Mouse (Mus musculus) embryonic stem cell, embryonic (primary cell): Measurements from ENCODE around the gene Glce.

Experiments used
- CTCF ChIA-PET, 4 experiments: fragments of 300-600 bp in 2 of 4; fragments of 350-600 bp in 2 of 4; sonication (Branson Sonifier 250); formaldehyde crosslinking; loops; one replicate each; lab custom pipeline; 2022; ENCODE audit warnings: inconsistent platforms in 2 of 4; lab: Charles Lee
- POLR2A ChIA-PET, 4 experiments: fragments of 300-600 bp in 2 of 4; fragments of 350-600 bp in 2 of 4; sonication (Branson Sonifier 250); formaldehyde crosslinking; loops; one replicate each; lab custom pipeline; 2022; ENCODE audit warnings: antibody characterized with exemption in 4 of 4, inconsistent platforms in 1 of 4; lab: Charles Lee

Glce gene

GRCm38 (mm10) chr9:62022961-62023680 is 99.3 kb downstream of the Glce start:
- CTCF ChIA-PET = no interaction called here

GRCm38 (mm10) chr9:62021583-62022120 is 100.8 kb downstream of the Glce start:
- CTCF ChIA-PET = interaction anchor here in 1 of 4 experiments (1.5 kb wide), 1 partner anchor 19 kb away, joined by 3 read pairs; no protein-coding TSS in a partner anchor
- POLR2A ChIA-PET = interaction anchor here in 2 of 4 experiments (0.6 to 0.8 kb wide), 2 partner anchors 17 to 29 kb away, joined by 3 to 4 read pairs; no protein-coding TSS in a partner anchor

More at GRCm38 (mm10) chr9:62022961-62023680, 99.3 kb downstream of the Glce start:
- POLR2A ChIA-PET = interaction anchor here in 1 of 4 experiments (0.6 kb wide), 1 partner anchor 175 kb away, joined by 3 read pairs; no protein-coding TSS in a partner anchor

- ChIA-PET CTCF (interaction anchor here in 2 of 4 experiments (0.6 to 1.5 kb wide), 2 partner anchors 20 to 35 kb away, joined by 3 read pairs; no protein-coding TSS in a partner anchor), POLR2A (no interaction called here)
These were observed 102.2 kb downstream of the Glce start for GRCm38 (mm10) chr9:62020259-62020658.

DNA sequence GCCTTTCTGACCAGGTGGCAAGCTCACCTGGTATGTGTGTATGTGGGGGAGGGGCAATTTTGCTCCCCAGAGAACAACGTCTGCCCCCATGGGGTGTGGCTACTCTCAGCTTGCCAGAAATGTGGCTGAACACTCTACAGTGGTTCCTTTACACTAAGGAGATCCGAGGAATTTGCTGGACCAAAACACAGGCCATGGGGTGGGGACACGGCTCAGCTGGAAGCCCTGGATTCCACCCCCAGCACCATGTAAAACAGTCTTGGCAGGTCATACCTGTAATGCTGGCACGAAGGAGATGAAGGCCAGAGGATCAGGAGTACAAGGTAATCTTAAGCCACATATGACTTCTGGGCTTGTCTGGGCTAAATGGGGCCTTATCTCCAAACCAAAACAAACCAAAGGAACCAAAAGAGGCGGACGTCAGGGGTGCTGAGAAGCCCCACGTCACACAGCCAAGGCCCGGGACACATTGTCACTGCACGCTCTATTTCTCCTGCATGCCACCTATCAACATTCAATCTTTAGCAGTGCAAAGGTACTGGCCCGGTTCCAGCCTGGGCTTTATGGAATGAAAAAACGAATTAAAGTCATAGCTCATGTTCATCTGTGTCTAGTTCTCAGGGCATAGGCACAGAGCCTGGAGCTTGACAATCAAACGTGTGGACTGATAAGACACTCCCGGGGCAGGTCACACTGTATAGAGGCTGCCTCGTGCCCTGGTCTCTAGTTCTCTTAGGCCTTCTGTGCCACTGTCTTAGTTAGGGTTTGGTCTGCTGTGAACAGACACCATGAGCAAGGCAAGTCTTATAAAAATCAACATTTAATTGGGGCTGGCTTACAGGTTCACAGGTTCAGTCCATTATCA is 104.0 kb downstream of the Glce start:
- CTCF ChIA-PET = interaction anchor here in 1 of 4 experiments (0.7 kb wide), 1 partner anchor 17 kb away, joined by 3 read pairs; no protein-coding TSS in a partner anchor
- POLR2A ChIA-PET = interaction anchor here in 3 of 4 experiments (0.7 to 1.7 kb wide), 6 partner anchors 8 to 104 kb away, joined by 3 to 7 read pairs (median 3); partner anchors contain the start of genes Paqr5 (in 2 of the 3), Glce (in 1 of the 3) and Rplp1 (in 1 of the 3)

DNA sequence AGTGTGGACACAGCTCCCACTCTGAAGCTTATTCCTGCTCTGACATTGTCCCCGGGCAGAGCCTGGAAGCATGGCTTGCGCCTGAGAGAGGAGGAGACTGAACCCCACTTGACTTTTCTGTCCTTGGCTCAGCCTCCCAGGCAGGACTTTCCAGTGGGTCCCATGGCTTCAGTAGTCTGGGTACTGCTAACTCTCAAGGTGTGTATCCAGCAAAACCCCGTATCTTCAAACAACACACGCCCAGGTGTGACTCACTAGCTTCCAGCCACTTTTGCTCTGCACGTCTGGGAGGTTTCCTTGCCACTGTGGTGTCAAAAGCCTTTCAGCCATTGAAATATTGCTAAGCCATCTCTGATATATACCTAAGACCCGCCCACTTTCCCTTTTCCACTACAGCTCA is 105.1 kb downstream of the Glce start:
- POLR2A ChIA-PET = interaction anchor here in 3 of 4 experiments (1.0 to 1.7 kb wide), 3 partner anchors 9 to 106 kb away, joined by 3 to 7 read pairs (median 3); partner anchors contain the start of genes Glce (in 1 of the 3) and Paqr5 (in 1 of the 3)
- CTCF ChIA-PET = interaction anchor here in 2 of 4 experiments (0.7 to 1.7 kb wide), 3 partner anchors 11 to 290 kb away, joined by 3 to 5 read pairs (median 5); no protein-coding TSS in a partner anchor

- CTCF ChIA-PET = interaction anchor here in 1 of 4 experiments (0.6 kb wide), 2 partner anchors 44 to 69 kb away, joined by 3 read pairs; no protein-coding TSS in a partner anchor
These were observed 107.0 kb downstream of the Glce start for GRCm38 (mm10) chr9:62015504-62015903.

GRCm38 (mm10) chr9:62013316-62014097 is 108.9 kb downstream of the Glce start:
- ChIA-PET CTCF (interaction anchor here in 1 of 4 experiments (0.6 kb wide), 1 partner anchor 193 kb away, joined by 3 read pairs; no protein-coding TSS in a partner anchor), POLR2A (interaction anchor here in 2 of 4 experiments (1.1 kb wide), 2 partner anchors 27 to 66 kb away, joined by 3 read pairs; no protein-coding TSS in a partner anchor)

More at GRCm38 (mm10) chr9:62015504-62015903, 107.0 kb downstream of the Glce start:
- POLR2A ChIA-PET = no interaction called here

- CTCF ChIA-PET = interaction anchor here in 3 of 4 experiments (1.2 to 2.2 kb wide), 3 partner anchors 23 to 32 kb away, joined by 3 to 7 read pairs (median 4); no protein-coding TSS in a partner anchor
- POLR2A ChIA-PET = interaction anchor here in 1 of 4 experiments (1.6 kb wide), 1 partner anchor 17 kb away, joined by 4 read pairs; no protein-coding TSS in a partner anchor
These were observed 114.1 kb downstream of the Glce start for GRCm38 (mm10) chr9:62008360-62008759.
